Mouse (Mus musculus) E14TG2a.4 (cell line): ENCODE results near the gene Tcerg1l.

Source experiments
- H3K27me3 ChIP-seq: 2 replicates; pipeline ENCODE4 v1.6.1; 2014; ENCODE audit warnings: low read length, control low read depth; ENCODE audit not compliant: insufficient read depth
- H3K36me3 ChIP-seq: 2 replicates; pipeline ENCODE4 v1.6.1; 2014; ENCODE audit warnings: low read length, control low read depth; ENCODE audit not compliant: insufficient read depth
- H3K4me1 ChIP-seq: replicated peaks from 2 replicates; pipeline ENCODE4 v1.6.1; 2014; ENCODE audit warnings: low read depth, low read length, control low read depth
- H3K4me3 ChIP-seq: replicated peaks from 2 replicates; pipeline ENCODE4 v1.5.1; 2014; ENCODE audit warnings: mild to moderate bottlenecking, low read length
- H3K9me3 ChIP-seq: 2 replicates; pipeline ENCODE4 v1.6.1; 2014; ENCODE audit warnings: low read length, control low read depth
- CTCF ChIP-seq: conservative IDR thresholded peaks from 2 replicates; pipeline ENCODE4 v1.5.1; 2014; ENCODE audit warnings: low read length
- NANOG ChIP-seq: IDR thresholded peaks from 2 replicates; pipeline ENCODE4 v1.6.1; 2014; ENCODE audit warnings: borderline replicate concordance, low read length, mixed read lengths
- POU5F1 ChIP-seq: IDR thresholded peaks from 2 replicates; pipeline ENCODE4 v1.6.1; 2014; ENCODE audit warnings: low read length, borderline replicate concordance

Tcerg1l gene

GRCm38 (mm10) chr7:138400506-138401272 is 3.2 kb upstream of the Tcerg1l start:
- H3K36me3 ChIP-seq = no peaks in the 10 kb centered on the region
- peaks cover 59% of the 10 kb centered on the region for H3K27me3 ChIP-seq
- H3K4me1 ChIP-seq = peaks cover 14% of the 10 kb centered on the region
- H3K9me3 ChIP-seq = no peaks in the 10 kb centered on the region
- TF ChIP-seq NANOG (no peak), CTCF (no peak), POU5F1 (no peak)
- H3K4me3 ChIP-seq = no peak overlapping the region

- Histone ChIP-seq H3K4me3 (peak overlapping the region; percentile 90), H3K4me1 (peaks cover 14% of the 10 kb centered on the region), H3K27me3 (peaks cover 54% of the 10 kb centered on the region), H3K36me3 (no peaks in the 10 kb centered on the region), H3K9me3 (no peaks in the 10 kb centered on the region)
- no peak for TF ChIP-seq POU5F1
- no peak for TF ChIP-seq NANOG
- TF ChIP-seq CTCF = peak; percentile 85
These were observed 758 bp upstream of the Tcerg1l start for GRCm38 (mm10) chr7:138398182-138398793.

DNA sequence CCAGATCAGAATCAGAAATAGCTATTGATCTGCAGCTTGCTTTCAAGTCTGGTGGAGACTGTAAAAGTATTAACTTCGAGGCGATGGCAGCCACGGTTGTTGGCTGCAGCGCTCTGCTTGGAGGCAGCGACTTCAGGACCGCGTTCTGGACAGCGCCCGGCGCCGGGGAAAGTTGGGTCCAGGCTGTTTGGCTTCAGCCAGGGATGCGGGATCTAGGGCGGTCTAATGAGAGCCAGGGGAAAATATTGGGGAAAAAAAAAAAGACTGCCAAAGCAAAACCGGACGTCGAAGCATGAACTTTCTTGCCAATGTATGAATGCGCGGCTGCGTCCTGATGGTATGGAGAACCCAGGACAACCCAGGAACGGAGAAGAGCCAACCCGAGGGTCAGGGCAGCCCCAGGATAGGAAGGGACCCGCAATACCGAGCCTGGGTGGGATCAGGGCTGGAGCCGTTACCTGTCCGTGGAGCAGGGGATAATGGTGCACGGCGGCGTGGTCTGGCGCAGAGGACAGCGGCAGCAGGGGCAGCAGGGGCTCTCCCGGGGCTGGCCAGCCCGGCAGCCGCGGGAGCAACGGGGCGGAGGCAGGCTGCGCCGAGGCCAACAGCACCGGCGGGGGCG is 556 bp downstream of the Tcerg1l start:
- TF ChIP-seq POU5F1 (no peak), NANOG (no peak), CTCF (no peak)
- Histone ChIP-seq H3K4me1 (peaks cover 14% of the 10 kb centered on the region), H3K9me3 (no peaks in the 10 kb centered on the region), H3K36me3 (no peaks in the 10 kb centered on the region), H3K4me3 (peak overlapping the region; percentile 90), H3K27me3 (peaks cover 50% of the 10 kb centered on the region)

DNA sequence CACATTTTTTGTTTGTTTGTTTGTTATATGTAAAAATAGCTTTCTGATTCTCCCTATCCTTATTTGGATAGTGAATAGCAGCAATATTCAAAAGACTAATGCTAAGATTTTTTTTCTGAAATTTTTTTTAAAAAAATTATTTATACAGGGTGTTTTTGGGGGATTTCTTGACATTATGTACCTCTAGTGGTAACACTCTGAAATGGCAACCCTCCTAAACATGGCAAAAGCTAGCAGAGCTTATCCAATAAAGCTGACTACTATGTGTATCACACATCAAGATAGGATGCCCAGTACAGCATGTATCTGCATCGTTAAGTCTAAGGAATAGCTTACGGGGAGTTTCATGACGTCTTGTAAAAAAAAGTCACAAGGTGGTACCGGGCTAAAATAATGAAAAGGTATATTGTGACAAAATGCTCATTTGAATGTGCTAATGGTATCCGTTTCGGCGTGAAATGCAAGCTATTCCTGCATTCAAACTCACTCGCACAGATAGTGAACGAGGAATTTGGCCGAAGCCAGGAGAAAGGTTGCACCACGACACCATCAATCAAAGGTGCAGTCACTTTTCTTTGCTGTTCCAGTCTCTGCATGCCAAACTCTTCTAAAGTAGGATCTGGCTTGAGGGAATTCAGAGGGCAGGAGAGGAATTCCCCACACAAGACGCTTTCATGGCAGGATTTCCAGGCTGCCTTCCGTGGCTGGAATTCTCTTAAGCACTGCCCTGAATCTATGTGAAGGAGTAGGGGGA is 1.2 kb downstream of the Tcerg1l start:
- TF ChIP-seq POU5F1 (no peak), NANOG (no peak), CTCF (no peak)
- peak overlapping the region; percentile 90; the same call in 1 of the 2 replicates for H3K4me3 ChIP-seq
- H3K27me3 ChIP-seq = peaks cover 45% of the 10 kb centered on the region
- H3K9me3 ChIP-seq = no peaks in the 10 kb centered on the region
- H3K4me1 ChIP-seq = peaks cover 14% of the 10 kb centered on the region
- no peaks in the 10 kb centered on the region for H3K36me3 ChIP-seq

DNA sequence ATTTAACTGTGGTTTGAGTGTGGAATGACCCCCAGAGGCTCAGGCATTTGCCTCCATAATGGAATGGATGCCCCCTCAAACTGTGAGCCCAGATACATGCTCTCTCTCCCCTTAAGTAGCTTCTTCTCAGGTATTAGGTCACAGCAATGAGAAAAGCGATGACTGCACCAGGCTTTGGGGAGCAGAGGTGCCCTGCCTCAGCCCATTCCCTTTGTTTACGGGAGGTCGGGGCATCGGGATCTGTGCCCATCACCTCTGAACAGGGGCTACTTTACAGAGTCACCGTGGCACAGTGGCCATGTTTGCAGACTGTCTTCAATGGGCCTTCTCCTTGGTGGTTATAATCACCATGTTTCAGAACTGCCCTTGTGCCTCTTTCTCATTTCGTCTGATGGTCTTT is 7.6 kb downstream of the Tcerg1l start:
- Histone ChIP-seq H3K4me3 (no peak overlapping the region), H3K27me3 (peaks cover 3% of the 10 kb centered on the region; the same call in 1 of the 2 replicates), H3K36me3 (no peaks in the 10 kb centered on the region), H3K9me3 (no peaks in the 10 kb centered on the region), H3K4me1 (no peaks in the 10 kb centered on the region)
- no peak for TF ChIP-seq POU5F1

- Histone ChIP-seq H3K4me3 (no peak overlapping the region), H3K36me3 (no peaks in the 10 kb centered on the region), H3K27me3 (peaks cover 3% of the 10 kb centered on the region; the same call in 1 of the 2 replicates), H3K4me1 (no peaks in the 10 kb centered on the region), H3K9me3 (no peaks in the 10 kb centered on the region)
- no peak for TF ChIP-seq POU5F1
- TF ChIP-seq CTCF = no peak
- no peak for TF ChIP-seq NANOG
These were observed 8.5 kb downstream of the Tcerg1l start for GRCm38 (mm10) chr7:138389071-138389470.

DNA sequence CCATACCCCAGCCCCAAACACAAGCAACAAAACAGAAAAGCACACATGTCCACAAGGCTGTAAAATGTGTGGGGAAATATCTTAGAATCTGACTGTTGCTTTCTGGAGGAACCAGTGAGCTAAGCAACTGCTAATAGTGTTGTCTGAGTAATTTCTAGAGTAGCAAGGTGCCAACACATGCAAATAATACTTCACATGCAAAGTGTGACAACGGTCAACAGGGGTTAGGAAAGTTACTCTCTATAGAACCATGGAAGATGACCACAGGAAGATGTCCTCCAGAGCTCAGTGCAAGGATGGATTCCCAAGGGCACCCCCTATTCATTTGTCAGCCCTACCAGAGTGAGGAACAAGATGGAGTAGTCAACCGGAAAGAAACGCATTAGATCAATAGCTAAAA is 18.3 kb downstream of the Tcerg1l start:
- Histone ChIP-seq H3K4me1 (peaks cover 10% of the 10 kb centered on the region), H3K9me3 (no peaks in the 10 kb centered on the region), H3K36me3 (no peaks in the 10 kb centered on the region), H3K27me3 (no peaks in the 10 kb centered on the region), H3K4me3 (no peak overlapping the region)
- TF ChIP-seq POU5F1 = no peak

DNA sequence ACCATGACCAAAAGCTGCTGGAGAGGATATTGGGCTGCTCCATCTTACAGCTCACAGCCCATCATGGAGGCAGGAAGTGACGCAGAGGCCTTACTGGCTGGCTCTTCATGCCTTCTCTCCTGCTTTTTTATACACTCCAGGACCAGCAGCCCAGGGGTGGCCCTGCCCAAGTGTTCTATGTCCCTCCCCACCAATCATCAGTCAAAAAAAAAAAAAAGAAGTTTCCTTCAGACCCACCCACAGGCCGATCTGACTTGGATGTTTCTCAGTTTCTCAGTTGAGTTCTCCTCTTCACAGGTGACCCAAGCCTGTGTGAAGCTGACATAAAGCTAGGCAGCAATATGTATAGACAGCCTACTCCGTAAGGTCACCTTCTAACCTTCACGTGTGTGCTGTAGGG is 19.0 kb downstream of the Tcerg1l start:
- no peak overlapping the region for H3K4me3 ChIP-seq
- H3K36me3 ChIP-seq = no peaks in the 10 kb centered on the region
- H3K27me3 ChIP-seq = no peaks in the 10 kb centered on the region
- no peak for TF ChIP-seq NANOG
- TF ChIP-seq POU5F1 = no peak
- no peak for TF ChIP-seq CTCF
- peaks cover 17% of the 10 kb centered on the region for H3K4me1 ChIP-seq
- no peaks in the 10 kb centered on the region for H3K9me3 ChIP-seq
